Mouse (Mus musculus) limb, embryonic 13.5 days (tissue): ENCODE measurements at regions not wholly inside any gene's neighbourhood (a gene's known extent, or its start where the extent isn't known, plus 50 kb on each side); places are given as distances from the start of the nearest gene placed in this dataset.

Experiments
- ATAC-seq: fragments of 200-750 bp; cut with Nextera tagmentation; 2 replicates; pipeline ENCODE4 v1.8.0; 2017; ENCODE audit warnings: low read depth, moderate number of reproducible peaks, moderate TSS enrichment; ENCODE audit not compliant: low FRiP score
- H3K27ac ChIP-seq: fragments of 300-500 bp; sonication (generic); 2 replicates; pipeline ENCODE4 v1.5.1; 2015; ENCODE audit warnings: inconsistent platforms, mild to moderate bottlenecking, moderate library complexity
- H3K27me3 ChIP-seq: fragments of 300-500 bp; sonication (generic); 2 replicates; pipeline ENCODE4 v1.6.1; 2015; ENCODE audit warnings: mild to moderate bottlenecking, inconsistent platforms
- H3K36me3 ChIP-seq: fragments of 300-500 bp; sonication (generic); 2 replicates; pipeline ENCODE4 v1.6.1; 2015; ENCODE audit warnings: inconsistent platforms, mild to moderate bottlenecking, moderate library complexity
- H3K4me1 ChIP-seq: fragments of 300-500 bp; sonication (generic); 2 replicates; pipeline ENCODE4 v1.6.1; 2015; ENCODE audit warnings: inconsistent platforms
- H3K4me2 ChIP-seq: fragments of 300-500 bp; sonication (generic); replicated peaks from 2 replicates; pipeline ENCODE4 v1.6.1; 2015; ENCODE audit warnings: inconsistent platforms, mild to moderate bottlenecking, moderate library complexity
- H3K4me3 ChIP-seq: fragments of 300-500 bp; sonication (generic); 2 replicates; pipeline ENCODE4 v1.5.1; 2015; ENCODE audit warnings: moderate library complexity, mild to moderate bottlenecking, inconsistent platforms
- H3K9ac ChIP-seq: fragments of 300-500 bp; sonication (generic); 2 replicates; pipeline ENCODE4 v1.6.1; 2015; ENCODE audit warnings: mild to moderate bottlenecking, inconsistent platforms
- H3K9me3 ChIP-seq: fragments of 300-500 bp; sonication (generic); 2 replicates; pipeline ENCODE4 v1.6.1; 2016; ENCODE audit warnings: inconsistent platforms
- WGBS: fragments of 180-500 bp; shearing (Covaris S2); methylation state at CpG from one replicate; pipeline ENCODE4 v1.1.7; 2015; 5-methylcytosine and 5-hydroxymethylcytosine counted together

- WGBS = 87% methylated on average over 12 of the region's 12 CpGs
- H3K4me3 ChIP-seq = no peak overlapping the region
- no peak for ATAC-seq
- no peaks in the 10 kb centered on the region for H3K27me3 ChIP-seq
- no peak overlapping the region for H3K27ac ChIP-seq
- H3K9me3 ChIP-seq = no peaks in the 10 kb centered on the region
- no peak overlapping the region for H3K9ac ChIP-seq
- no peaks in the 10 kb centered on the region for H3K36me3 ChIP-seq
- H3K4me1 ChIP-seq = peaks cover 17% of the 10 kb centered on the region
- H3K4me2 ChIP-seq = no peak overlapping the region
Observed at GRCm38 (mm10) chr12:71486078-71486477, 176.4 kb downstream of the Dact1 start.

- Histone ChIP-seq H3K9me3 (no peaks in the 10 kb centered on the region), H3K4me3 (no peak overlapping the region), H3K4me2 (no peak overlapping the region), H3K27me3 (peaks cover 2% of the 10 kb centered on the region; the same call in 1 of the 2 replicates), H3K4me1 (peaks cover 3% of the 10 kb centered on the region), H3K36me3 (no peaks in the 10 kb centered on the region), H3K9ac (no peak overlapping the region), H3K27ac (no peak overlapping the region)
- 73% methylated on average over 6 of the region's 6 CpGs for WGBS
- no peak for ATAC-seq
Observed at GRCm38 (mm10) chr12:71487591-71488435, 178.1 kb downstream of the Dact1 start.

- no peak for ATAC-seq
- no peak overlapping the region for H3K4me3 ChIP-seq
Observed at GRCm38 (mm10) chr12:71489295-71489694, 179.6 kb downstream of the Dact1 start.

GRCm38 (mm10) chr12:71494803-71495293 lies 185.2 kb downstream of the Dact1 start:
- peak overlapping the region; percentile 47 for H3K4me2 ChIP-seq

More at GRCm38 (mm10) chr12:71489295-71489694, 179.6 kb downstream of the Dact1 start:
- Histone ChIP-seq H3K27me3 (peaks cover 3% of the 10 kb centered on the region; the same call in 1 of the 2 replicates), H3K4me1 (no peaks in the 10 kb centered on the region), H3K4me2 (no peak overlapping the region), H3K9me3 (no peaks in the 10 kb centered on the region), H3K27ac (no peak overlapping the region), H3K9ac (no peak overlapping the region), H3K36me3 (no peaks in the 10 kb centered on the region)
- 77% methylated on average over 7 of the region's 7 CpGs for WGBS

GRCm38 (mm10) chr12:71498246-71499029 lies 188.8 kb downstream of the Dact1 start:
- H3K9me3 ChIP-seq = no peaks in the 10 kb centered on the region
- H3K27ac ChIP-seq = no peak overlapping the region
- H3K4me2 ChIP-seq = no peak overlapping the region
- no peak for ATAC-seq
- H3K27me3 ChIP-seq = peaks cover 7% of the 10 kb centered on the region; the same call in 1 of the 2 replicates
- 70% methylated on average over 14 of the region's 14 CpGs for WGBS
- no peak overlapping the region for H3K4me3 ChIP-seq
- no peaks in the 10 kb centered on the region for H3K36me3 ChIP-seq
- no peak overlapping the region for H3K9ac ChIP-seq
- H3K4me1 ChIP-seq = peaks cover 25% of the 10 kb centered on the region

More at GRCm38 (mm10) chr12:71494803-71495293, 185.2 kb downstream of the Dact1 start:
- Histone ChIP-seq H3K36me3 (no peaks in the 10 kb centered on the region), H3K9ac (no peak overlapping the region), H3K4me1 (peaks cover 13% of the 10 kb centered on the region), H3K27ac (no peak overlapping the region), H3K4me3 (no peak overlapping the region), H3K9me3 (no peaks in the 10 kb centered on the region), H3K27me3 (peaks cover 6% of the 10 kb centered on the region; the same call in 1 of the 2 replicates)
- no peak for ATAC-seq
- 36% methylated on average over 10 of the region's 10 CpGs for WGBS

- Histone ChIP-seq H3K27ac (no peak overlapping the region), H3K9me3 (no peaks in the 10 kb centered on the region), H3K36me3 (no peaks in the 10 kb centered on the region), H3K4me3 (no peak overlapping the region), H3K4me2 (no peak overlapping the region), H3K4me1 (peaks cover 14% of the 10 kb centered on the region), H3K9ac (no peak overlapping the region), H3K27me3 (peaks cover 7% of the 10 kb centered on the region; the same call in 1 of the 2 replicates)
- 53% methylated on average over 7 of the region's 7 CpGs for WGBS
- ATAC-seq = no peak
Observed at GRCm38 (mm10) chr12:71501299-71501810, 191.7 kb downstream of the Dact1 start.

- H3K36me3 ChIP-seq = no peaks in the 10 kb centered on the region
- peak overlapping the region; percentile 34; the same call in 1 of the 2 replicates for H3K4me2 ChIP-seq
- no peaks in the 10 kb centered on the region for H3K9me3 ChIP-seq
- ATAC-seq = no peak; the same call in 1 of the 2 replicates
- H3K27ac ChIP-seq = no peak overlapping the region
- peaks cover 7% of the 10 kb centered on the region; the same call in 1 of the 2 replicates for H3K27me3 ChIP-seq
- H3K9ac ChIP-seq = no peak overlapping the region
- H3K4me1 ChIP-seq = peaks cover 18% of the 10 kb centered on the region
- no peak overlapping the region for H3K4me3 ChIP-seq
- WGBS = 22% methylated on average over 11 of the region's 11 CpGs
Observed at GRCm38 (mm10) chr12:71503265-71503664, 193.6 kb downstream of the Dact1 start.

GRCm38 (mm10) chr12:71506206-71506605 lies 196.5 kb downstream of the Dact1 start:
- H3K9ac ChIP-seq = no peak overlapping the region
- H3K4me3 ChIP-seq = no peak overlapping the region
- H3K9me3 ChIP-seq = peaks cover 2% of the 10 kb centered on the region; the same call in 1 of the 2 replicates
- H3K4me2 ChIP-seq = no peak overlapping the region
- WGBS = 39% methylated on average over 4 of the region's 4 CpGs
- no peak overlapping the region for H3K27ac ChIP-seq
- no peak for ATAC-seq
- H3K27me3 ChIP-seq = peaks cover 4% of the 10 kb centered on the region; the same call in 1 of the 2 replicates
- H3K36me3 ChIP-seq = no peaks in the 10 kb centered on the region
- peaks cover 17% of the 10 kb centered on the region for H3K4me1 ChIP-seq

GRCm38 (mm10) chr12:71506716-71507115 lies 197.0 kb downstream of the Dact1 start:
- Histone ChIP-seq H3K27ac (no peak overlapping the region), H3K9ac (no peak overlapping the region), H3K27me3 (peaks cover 4% of the 10 kb centered on the region; the same call in 1 of the 2 replicates)

GRCm38 (mm10) chr12:71512915-71513612 lies 203.4 kb downstream of the Dact1 start:
- Histone ChIP-seq H3K9me3 (peaks cover 3% of the 10 kb centered on the region; the same call in 1 of the 2 replicates), H3K27ac (no peak overlapping the region), H3K9ac (no peak overlapping the region), H3K36me3 (no peaks in the 10 kb centered on the region), H3K27me3 (peaks cover 4% of the 10 kb centered on the region; the same call in 1 of the 2 replicates), H3K4me3 (no peak overlapping the region), H3K4me1 (peaks cover 12% of the 10 kb centered on the region), H3K4me2 (no peak overlapping the region)
- WGBS = 71% methylated on average over 7 of the region's 7 CpGs
- ATAC-seq = no peak

More at GRCm38 (mm10) chr12:71506716-71507115, 197.0 kb downstream of the Dact1 start:
- no peak overlapping the region for H3K4me2 ChIP-seq
- no peak for ATAC-seq
- H3K4me3 ChIP-seq = no peak overlapping the region
- 28% methylated on average over 1 of the region's 1 CpGs for WGBS
- peaks cover 13% of the 10 kb centered on the region for H3K4me1 ChIP-seq
- no peaks in the 10 kb centered on the region for H3K36me3 ChIP-seq
- H3K9me3 ChIP-seq = peaks cover 3% of the 10 kb centered on the region; the same call in 1 of the 2 replicates

- ATAC-seq = no peak
- 56% methylated on average over 1 of the region's 1 CpGs for WGBS
Observed at GRCm38 (mm10) chr12:71519520-71519919, 209.8 kb downstream of the Dact1 start.

More at GRCm38 (mm10) chr12:71519520-71519919, 209.8 kb downstream of the Dact1 start:
- H3K9ac ChIP-seq = no peak overlapping the region
- H3K4me3 ChIP-seq = no peak overlapping the region
- no peaks in the 10 kb centered on the region for H3K9me3 ChIP-seq
- 0 out of 2 replicates have a peak, but pooled peaks cover 4% of the 10 kb centered on the region for H3K4me1 ChIP-seq
- no peaks in the 10 kb centered on the region for H3K27me3 ChIP-seq
- H3K36me3 ChIP-seq = no peaks in the 10 kb centered on the region
- no peak overlapping the region for H3K27ac ChIP-seq
- no peak overlapping the region for H3K4me2 ChIP-seq
